Mouse (Mus musculus): ENCODE data around the gene Gp9. TPM values are rescaled to one million over a fixed set of nuclear protein-coding genes. Genes with fewer than 3 reads are reported as not detected.

The Gp9 gene
- polyA plus RNA-seq, 1 experiment from 2014 or later = 1.1 TPM

GRCm38 (mm10) chr6:87778294-87779173 is 662 bp downstream of the Gp9 start:
- Histone ChIP-seq H3K4me2 (no peak overlapping the region), H3K9ac (0 out of 2 replicates have a peak overlapping the region, but pooled peaks have one; percentile 22), H3K36me3 (no peaks in the 10 kb centered on the region), H3K4me3 (no peak overlapping the region), H3K9me3 (no peaks in the 10 kb centered on the region), H3K27ac (replicated peaks) (no peak overlapping the region), H3K27me3 (no peaks in the 10 kb centered on the region), H3K4me1 (replicated peaks) (no peaks in the 10 kb centered on the region)
- no peak for ATAC-seq (ENCODE audit: low read depth)
- 80% methylated on average over 11 of the region's 11 CpGs for WGBS

- no peaks in the 10 kb centered on the region for H3K9me3 ChIP-seq
- 0 out of 2 replicates have a peak overlapping the region, but pooled peaks have one; percentile 22 for H3K9ac ChIP-seq
- no peak overlapping the region for H3K4me2 ChIP-seq
- no peak overlapping the region for H3K27ac ChIP-seq (replicated peaks)
- no peaks in the 10 kb centered on the region for H3K36me3 ChIP-seq
- H3K27me3 ChIP-seq = no peaks in the 10 kb centered on the region
- H3K4me3 ChIP-seq = no peak overlapping the region
- WGBS = 85% methylated on average over 11 of the region's 11 CpGs
- no peaks in the 10 kb centered on the region for H3K4me1 ChIP-seq (replicated peaks)
- no peak for ATAC-seq (ENCODE audit: low read depth)
These were observed 1.6 kb downstream of the Gp9 start for GRCm38 (mm10) chr6:87779174-87780165.

- ATAC-seq (ENCODE audit: low read depth) = no peak
- H3K27ac ChIP-seq (replicated peaks) = no peak overlapping the region
- H3K36me3 ChIP-seq = no peaks in the 10 kb centered on the region
- WGBS = 80% methylated on average over 10 of the region's 10 CpGs
- H3K4me1 ChIP-seq (replicated peaks) = no peaks in the 10 kb centered on the region
- no peak overlapping the region for H3K4me2 ChIP-seq
- H3K4me3 ChIP-seq = no peak overlapping the region
- H3K27me3 ChIP-seq = no peaks in the 10 kb centered on the region
- H3K9me3 ChIP-seq = no peaks in the 10 kb centered on the region
- no peak overlapping the region for H3K9ac ChIP-seq
These were observed 2.9 kb downstream of the Gp9 start for GRCm38 (mm10) chr6:87780546-87781301.

- Histone ChIP-seq H3K36me3 (no peaks in the 10 kb centered on the region), H3K9ac (no peak overlapping the region), H3K4me2 (no peak overlapping the region), H3K27ac (replicated peaks) (no peak overlapping the region), H3K4me3 (no peak overlapping the region), H3K9me3 (no peaks in the 10 kb centered on the region), H3K4me1 (replicated peaks) (peaks cover 3% of the 10 kb centered on the region), H3K27me3 (no peaks in the 10 kb centered on the region)
- 82% methylated on average over 8 of the region's 8 CpGs for WGBS
- ATAC-seq (ENCODE audit: low read depth) = no peak
These were observed 6.2 kb downstream of the Gp9 start for GRCm38 (mm10) chr6:87784033-87784432.

- no peak overlapping the region for H3K4me3 ChIP-seq
- ATAC-seq (ENCODE audit: low read depth) = no peak
- H3K4me1 ChIP-seq (replicated peaks) = peaks cover 11% of the 10 kb centered on the region
- no peak overlapping the region for H3K9ac ChIP-seq
- no peaks in the 10 kb centered on the region for H3K27me3 ChIP-seq
- no peaks in the 10 kb centered on the region for H3K9me3 ChIP-seq
- H3K36me3 ChIP-seq = peaks cover 2% of the 10 kb centered on the region; the same call in 1 of the 2 replicates
- no peak overlapping the region for H3K27ac ChIP-seq (replicated peaks)
- whole genome bisulfite sequencing = 88% methylated on average over 5 of the region's 5 CpGs
- no peak overlapping the region for H3K4me2 ChIP-seq
These were observed 8.7 kb downstream of the Gp9 start for GRCm38 (mm10) chr6:87786621-87787020.

GRCm38 (mm10) chr6:87787108-87787890 is 9.4 kb downstream of the Gp9 start:
- Histone ChIP-seq H3K4me2 (no peak overlapping the region), H3K27me3 (no peaks in the 10 kb centered on the region), H3K4me1 (replicated peaks) (peaks cover 11% of the 10 kb centered on the region), H3K9me3 (no peaks in the 10 kb centered on the region), H3K36me3 (peaks cover 9% of the 10 kb centered on the region), H3K9ac (no peak overlapping the region), H3K4me3 (no peak overlapping the region), H3K27ac (replicated peaks) (no peak overlapping the region)
- no peak for ATAC-seq (ENCODE audit: low read depth)
- 87% methylated on average over 6 of the region's 6 CpGs for WGBS

GRCm38 (mm10) chr6:87788266-87788895 is 10.5 kb downstream of the Gp9 start:
- Histone ChIP-seq H3K36me3 (peaks cover 16% of the 10 kb centered on the region), H3K9me3 (no peaks in the 10 kb centered on the region), H3K4me3 (no peak overlapping the region), H3K27me3 (no peaks in the 10 kb centered on the region), H3K27ac (replicated peaks) (no peak overlapping the region), H3K9ac (no peak overlapping the region), H3K4me2 (no peak overlapping the region), H3K4me1 (replicated peaks) (peaks cover 11% of the 10 kb centered on the region)
- no peak for ATAC-seq (ENCODE audit: low read depth)
- WGBS = 94% methylated on average over 9 of the region's 9 CpGs

GRCm38 (mm10) chr6:87788896-87789587 is 11.2 kb downstream of the Gp9 start:
- Histone ChIP-seq H3K4me2 (no peak overlapping the region), H3K4me1 (replicated peaks) (peaks cover 11% of the 10 kb centered on the region), H3K9me3 (no peaks in the 10 kb centered on the region), H3K27ac (replicated peaks) (peak overlapping the region; percentile 14; the same call in 1 of the 2 replicates), H3K27me3 (no peaks in the 10 kb centered on the region), H3K9ac (0 out of 2 replicates have a peak overlapping the region, but pooled peaks have one; percentile 6), H3K36me3 (peaks cover 18% of the 10 kb centered on the region), H3K4me3 (no peak overlapping the region)
- no peak for ATAC-seq (ENCODE audit: low read depth)
- WGBS = 39% methylated on average over 5 of the region's 5 CpGs

GRCm38 (mm10) chr6:87789791-87790190 is 11.9 kb downstream of the Gp9 start:
- Histone ChIP-seq H3K4me1 (replicated peaks) (peaks cover 11% of the 10 kb centered on the region), H3K36me3 (peaks cover 22% of the 10 kb centered on the region), H3K4me3 (no peak overlapping the region), H3K9ac (0 out of 2 replicates have a peak overlapping the region, but pooled peaks have one; percentile 6), H3K27me3 (no peaks in the 10 kb centered on the region), H3K4me2 (no peak overlapping the region), H3K9me3 (no peaks in the 10 kb centered on the region), H3K27ac (replicated peaks) (0 out of 2 replicates have a peak overlapping the region, but pooled peaks have one; percentile 14)
- ATAC-seq (ENCODE audit: low read depth) = no peak
- 96% methylated on average over 6 of the region's 6 CpGs for WGBS

GRCm38 (mm10) chr6:87790779-87791480 is 13.1 kb downstream of the Gp9 start:
- ATAC-seq (ENCODE audit: low read depth) = no peak
- no peak overlapping the region for H3K9ac ChIP-seq
- no peaks in the 10 kb centered on the region for H3K9me3 ChIP-seq
- no peak overlapping the region for H3K27ac ChIP-seq (replicated peaks)
- peaks cover 22% of the 10 kb centered on the region for H3K36me3 ChIP-seq
- peaks cover 11% of the 10 kb centered on the region for H3K4me1 ChIP-seq (replicated peaks)
- no peak overlapping the region for H3K4me2 ChIP-seq
- H3K4me3 ChIP-seq = no peak overlapping the region
- WGBS = 75% methylated on average over 7 of the region's 7 CpGs
- H3K27me3 ChIP-seq = no peaks in the 10 kb centered on the region
